Mouse (Mus musculus) heart, embryonic 10.5 days (tissue): ENCODE data around the gene Pnma3. TPM values are rescaled to one million over a fixed set of nuclear protein-coding genes. Genes with fewer than 3 reads are reported as not detected.

ENCODE experiments used
- polyA plus RNA-seq: library from polyadenylated mRNA; unstranded; fragments of >200 nt; fragmentation: Nextera tagmentation; extraction: Ambion mirVana; gene quantifications from 2 replicates; pipeline ENCODE4 v1.2.1, GENCODE M21; 2016

Pnma3 gene
- polyA plus RNA-seq, 1 experiment from 2014 or later = 0.08 TPM

Other genes with a start within 250 kb of the Pnma3 start
- gene Gabrq, start 239.6 kb upstream of the Pnma3 start, polyA plus RNA-seq = 0.05 TPM in 1 of 2 replicates, not detected in the other
- 54.8 and 60.5 TPM in 2 replicates for gene Cetn2, start 146.4 kb upstream of the Pnma3 start, polyA plus RNA-seq
- 21.4 and 23.0 TPM in 2 replicates for gene Nsdhl, start 146.2 kb upstream of the Pnma3 start, polyA plus RNA-seq
- 5.7 and 7.2 TPM in 2 replicates for gene Zfp185, start 77.4 kb upstream of the Pnma3 start, polyA plus RNA-seq
- gene Pnma5, start 27.7 kb upstream of the Pnma3 start, polyA plus RNA-seq = 0.07 and 0.11 TPM in 2 replicates
- 0.84 and 1.2 TPM in 2 replicates for gene Xlr4a, start 17.7 kb downstream of the Pnma3 start, polyA plus RNA-seq
- gene Xlr3a, start 32.3 kb downstream of the Pnma3 start, polyA plus RNA-seq = 1.8 and 2.4 TPM in 2 replicates
- gene Gm14685, start 52.3 kb downstream of the Pnma3 start, polyA plus RNA-seq = 0.10 and 0.23 TPM in 2 replicates
- gene Xlr5b, start 84.0 kb downstream of the Pnma3 start, polyA plus RNA-seq = not detected in 2 replicates
- 0.13 TPM in 1 of 2 replicates, not detected in the other for gene DXBay18, start 84.7 kb downstream of the Pnma3 start, polyA plus RNA-seq
- gene Spin2d, start 112.2 kb downstream of the Pnma3 start, polyA plus RNA-seq = not detected in 2 replicates
- gene Xlr3b, start 127.4 kb downstream of the Pnma3 start, polyA plus RNA-seq = 6.0 and 9.8 TPM in 2 replicates
- gene Xlr4b, start 149.5 kb downstream of the Pnma3 start, polyA plus RNA-seq = 0.74 and 0.83 TPM in 2 replicates
- gene F8a, start 163.5 kb downstream of the Pnma3 start, polyA plus RNA-seq = 7.6 and 8.1 TPM in 2 replicates
- gene Xlr4c, start 178.3 kb downstream of the Pnma3 start, polyA plus RNA-seq = 0.25 and 0.34 TPM in 2 replicates
- gene Xlr3c, start 200.6 kb downstream of the Pnma3 start, polyA plus RNA-seq = not detected in 2 replicates
- gene Xlr5a, start 228.2 kb downstream of the Pnma3 start, polyA plus RNA-seq = not detected in 2 replicates
- not detected in 2 replicates for gene Xlr5c, start 228.2 kb downstream of the Pnma3 start, polyA plus RNA-seq